Mouse (Mus musculus) mouse trophoblast stem cell (cell line): Measurements from ENCODE around the gene Rwdd2a.

Experiments used
- in situ Hi-C, 2 experiments: fragments of 300-500 bp; cut with MseI, MboI; formaldehyde crosslinking; loops; 2 replicates in 1 of 2; 3 replicates in 1 of 2; pipeline ENCODE4 v1.15.1; 2025

The Rwdd2a gene

DNA sequence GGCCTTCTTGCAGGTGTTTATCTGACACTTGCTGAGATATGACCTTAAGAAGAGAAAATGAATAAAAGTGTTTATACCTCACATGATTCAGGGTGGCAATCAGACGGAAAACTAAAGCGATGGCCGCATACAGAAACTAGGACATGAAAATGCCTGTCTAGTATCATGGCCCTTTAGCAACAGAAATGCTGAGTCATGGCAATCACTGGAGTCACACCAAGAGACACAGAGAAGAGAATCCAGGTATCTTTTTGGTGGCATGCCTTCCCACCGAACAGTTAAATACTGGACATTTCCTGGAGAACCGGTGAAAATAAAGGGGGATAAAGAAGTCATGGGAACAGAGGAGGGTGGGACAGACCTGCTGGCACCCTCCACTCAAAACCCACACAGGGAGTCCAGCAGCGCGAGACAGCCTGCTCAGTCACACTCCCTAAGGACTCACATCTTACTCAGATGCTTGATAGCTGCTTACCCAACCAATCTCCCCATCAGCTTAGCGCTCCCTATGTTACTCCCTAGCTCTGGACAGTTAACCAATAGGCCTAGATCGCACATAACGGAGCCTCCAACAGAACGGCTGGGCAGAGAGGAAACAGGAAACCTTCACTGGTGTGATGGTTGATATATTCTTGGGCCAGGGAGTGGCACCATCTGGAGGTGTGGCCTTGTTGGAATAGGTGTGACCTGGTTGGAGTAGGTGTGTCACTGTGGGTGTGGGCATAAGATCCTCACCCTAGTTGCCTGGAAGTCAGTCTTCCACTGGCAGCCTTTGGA, 15.4 kb downstream of the Rwdd2a start:
- in situ Hi-C loops: no loop called here

DNA sequence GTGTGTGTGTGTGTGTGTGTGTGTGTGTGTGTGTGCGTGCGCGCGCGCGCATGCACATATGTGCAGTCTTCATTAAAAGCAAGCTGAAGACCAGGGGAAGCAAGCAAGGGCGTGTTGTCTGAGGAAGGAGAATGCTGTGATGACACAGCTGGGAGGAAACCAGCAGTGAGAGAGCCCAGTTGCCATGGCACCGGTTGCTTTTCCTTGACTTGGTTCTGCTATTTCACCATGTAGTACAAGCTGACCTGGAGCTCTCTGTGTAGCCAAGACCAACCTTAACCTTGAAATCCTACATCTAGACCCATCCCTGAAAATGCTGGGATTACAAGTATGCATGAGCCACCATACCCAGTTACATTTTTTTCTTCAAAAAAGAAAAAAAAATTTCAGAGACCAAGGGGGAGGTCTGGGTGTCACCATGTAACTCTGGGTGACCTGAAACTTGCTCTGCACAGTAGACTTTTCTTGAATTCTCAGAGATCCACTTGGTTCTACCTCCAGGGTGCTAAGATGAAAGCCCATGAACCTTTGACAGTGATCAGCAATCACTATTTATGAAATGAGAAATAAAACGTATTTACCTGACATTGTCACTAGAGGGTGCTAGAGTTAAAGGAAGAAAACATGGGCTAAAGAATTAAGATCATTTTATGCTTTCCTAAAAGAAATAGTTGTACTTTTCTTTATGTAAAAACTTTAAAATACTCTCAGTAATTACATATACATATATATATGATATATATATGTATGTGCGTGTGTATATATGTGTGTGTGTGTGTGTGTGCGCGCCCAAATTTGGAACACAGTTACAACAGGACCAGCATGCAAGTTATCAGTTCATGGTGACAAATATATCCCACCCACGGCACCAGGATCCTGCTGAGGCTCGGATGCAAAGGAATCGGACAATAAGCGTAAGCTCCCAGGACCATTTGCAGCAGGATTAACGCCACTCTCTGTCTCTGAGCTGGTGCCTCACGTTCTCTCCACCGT, 21.2 kb downstream of the Rwdd2a start:
- in situ Hi-C loops: loop anchor here in 1 of 2 experiments (10.0 kb wide), 1 partner anchor 202 kb away; no protein-coding TSS in a partner anchor

DNA sequence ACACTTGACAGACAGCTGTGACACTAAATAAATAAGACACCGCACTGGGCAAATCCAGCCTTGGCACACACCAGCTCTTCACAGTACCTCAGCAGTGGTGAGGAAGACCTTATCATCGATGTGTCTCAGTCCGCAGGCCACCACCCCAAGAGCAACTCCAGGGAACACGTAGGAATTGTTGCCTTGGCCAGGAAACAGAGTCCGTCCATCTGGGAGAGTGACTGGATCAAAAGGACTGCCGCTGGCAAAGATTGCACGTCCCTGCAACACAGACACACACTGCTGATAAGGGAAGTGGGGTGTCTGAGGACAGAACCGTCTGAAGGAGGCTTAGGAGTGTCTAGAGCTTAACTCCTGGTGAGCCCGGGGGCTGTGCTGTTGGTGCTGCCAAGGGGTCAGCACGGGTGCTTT, 22.6 kb downstream of the Rwdd2a start:
- in situ Hi-C loops: loop anchor here in 1 of 2 experiments (10.0 kb wide), 1 partner anchor 200 kb away; no protein-coding TSS in a partner anchor

DNA sequence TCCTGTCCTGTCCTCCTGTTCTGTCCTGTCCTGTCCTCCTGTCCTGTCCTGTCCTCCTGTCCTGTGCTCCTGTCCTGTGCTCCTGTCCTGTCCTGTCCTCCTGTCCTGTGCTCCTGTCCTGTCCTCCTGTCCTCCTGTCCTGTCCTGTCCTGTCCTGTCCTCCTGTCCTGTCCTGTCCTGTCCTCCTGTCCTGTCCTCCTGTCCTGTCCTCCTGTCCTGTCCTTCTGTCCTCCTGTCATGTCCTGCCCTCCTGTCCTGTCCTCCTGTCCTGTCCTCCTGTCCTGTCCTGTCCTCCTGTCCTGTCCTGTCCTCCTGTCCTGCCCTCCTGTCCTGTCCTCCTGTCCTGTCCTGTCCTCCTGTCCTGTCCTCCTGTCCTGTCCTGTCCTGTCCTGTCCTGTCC, 25.2 kb downstream of the Rwdd2a start:
- in situ Hi-C loops: loop anchor here in 1 of 2 experiments (10.0 kb wide), 1 partner anchor 198 kb away; no protein-coding TSS in a partner anchor

DNA sequence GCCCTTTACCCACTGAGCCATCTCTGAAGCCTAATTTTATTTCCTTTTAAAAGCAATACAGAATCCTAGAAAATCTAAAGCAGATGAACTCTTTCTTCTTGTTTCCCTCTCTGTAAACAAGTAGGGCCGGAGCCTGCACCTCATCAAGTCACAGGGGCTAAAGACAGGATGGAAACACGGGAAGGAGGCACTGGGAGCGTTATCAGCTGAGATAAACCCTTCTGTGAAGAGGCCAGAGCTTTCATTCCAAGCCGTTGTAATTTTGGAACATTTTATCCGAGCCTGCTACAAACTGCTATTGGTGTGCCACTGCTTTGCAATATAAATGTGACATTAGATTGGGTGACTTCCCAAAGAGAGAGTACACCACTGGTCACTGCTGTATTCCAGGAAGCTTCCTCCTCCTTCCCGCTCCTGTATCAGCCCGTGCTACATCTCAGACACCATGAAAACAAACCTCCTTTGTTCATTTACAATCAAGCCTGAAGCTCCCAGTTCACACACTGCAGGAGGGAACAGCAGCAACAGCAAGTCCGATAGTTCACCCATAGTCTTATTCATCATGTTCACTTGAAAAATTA, 28.0 kb downstream of the Rwdd2a start:
- in situ Hi-C loops: loop anchor here in 1 of 2 experiments (10.0 kb wide), 1 partner anchor 195 kb away; no protein-coding TSS in a partner anchor

DNA sequence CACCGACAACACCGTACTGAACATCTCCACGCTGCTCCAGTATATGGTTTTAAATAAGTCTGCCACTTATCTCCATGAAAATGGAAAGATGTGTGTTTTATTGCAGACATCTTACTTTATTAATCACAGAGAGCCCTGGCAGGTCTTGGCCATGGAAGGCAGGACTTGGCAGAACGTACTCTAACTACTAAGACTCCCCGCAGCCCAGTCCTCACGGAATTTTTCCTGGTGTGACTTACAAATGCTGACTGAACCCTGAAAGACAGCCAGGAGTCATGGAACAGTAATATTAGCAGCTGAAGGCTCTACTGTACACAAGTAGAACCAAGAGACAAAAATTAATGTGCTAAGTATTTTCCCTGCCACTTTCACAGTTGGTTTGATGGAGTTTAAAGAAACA, 34.0 kb downstream of the Rwdd2a start:
- in situ Hi-C loops: no loop called here

DNA sequence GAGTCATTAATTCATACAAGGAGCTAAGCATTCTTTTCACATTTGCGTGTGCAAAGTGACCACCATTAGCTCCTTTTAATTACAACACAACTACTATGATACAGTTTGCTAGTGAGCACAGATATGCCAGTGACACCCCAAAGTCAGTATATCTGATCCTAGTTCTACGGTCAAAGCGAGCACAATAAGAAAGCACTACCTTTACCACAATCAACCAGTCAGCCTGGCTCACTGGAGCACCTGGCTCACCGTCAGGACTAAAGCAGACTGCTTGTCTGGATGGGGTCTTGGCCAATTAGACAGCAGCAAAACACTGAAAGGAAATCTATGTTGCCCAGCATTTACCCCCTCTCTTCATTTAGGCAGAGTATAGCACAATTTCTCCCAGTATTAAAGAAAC, 40.3 kb downstream of the Rwdd2a start:
- in situ Hi-C loops: no loop called here

DNA sequence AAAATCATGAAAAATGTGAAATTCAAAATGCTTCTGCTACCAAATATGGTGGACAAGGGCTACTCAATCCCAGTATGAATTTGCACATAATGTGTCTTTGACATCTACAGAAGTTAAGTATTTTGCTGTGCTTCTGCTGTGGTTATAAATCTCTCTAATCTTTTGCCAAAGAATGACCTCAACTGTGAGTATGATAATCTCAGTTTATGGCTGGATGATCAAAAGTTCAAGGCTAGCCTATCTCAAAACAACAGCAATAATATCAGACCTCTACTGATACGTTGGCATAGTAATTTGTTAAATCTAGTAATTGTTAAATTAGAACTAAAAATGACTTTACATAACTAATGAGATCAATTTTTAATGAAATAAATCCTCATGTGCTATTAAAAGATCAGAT, 44.0 kb downstream of the Rwdd2a start:
- in situ Hi-C loops: no loop called here

DNA sequence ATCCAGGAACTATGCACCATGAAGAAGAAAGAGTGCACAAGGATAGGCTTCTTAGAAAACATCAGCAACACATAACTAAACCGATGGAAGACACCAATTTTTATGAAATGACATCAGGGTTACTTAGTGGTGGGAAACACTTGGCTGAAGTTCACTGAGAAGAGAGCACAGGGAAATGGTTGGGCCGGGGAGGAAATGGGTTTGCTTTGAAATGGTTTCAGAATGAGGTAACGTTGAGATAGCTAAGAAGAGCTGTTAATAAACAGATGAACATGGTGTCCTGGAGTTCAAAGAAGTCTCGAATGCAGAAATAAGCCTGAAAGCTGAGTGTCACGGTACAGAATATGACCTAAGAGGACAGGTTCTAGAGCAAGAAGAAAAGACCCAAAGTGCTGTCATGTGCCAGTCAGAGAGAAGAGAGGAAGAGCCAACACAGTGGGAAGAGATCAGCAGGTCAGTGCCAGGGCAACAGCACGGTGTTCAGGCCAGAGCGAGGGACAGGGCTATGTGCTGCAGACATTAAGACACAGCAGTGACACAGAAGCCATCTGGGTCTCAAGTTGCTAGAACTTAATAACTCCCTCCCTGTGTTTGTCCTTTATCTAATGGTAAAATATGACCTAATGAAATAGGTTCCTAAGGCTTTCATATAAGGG, 46.2 kb downstream of the Rwdd2a start:
- in situ Hi-C loops: no loop called here

DNA sequence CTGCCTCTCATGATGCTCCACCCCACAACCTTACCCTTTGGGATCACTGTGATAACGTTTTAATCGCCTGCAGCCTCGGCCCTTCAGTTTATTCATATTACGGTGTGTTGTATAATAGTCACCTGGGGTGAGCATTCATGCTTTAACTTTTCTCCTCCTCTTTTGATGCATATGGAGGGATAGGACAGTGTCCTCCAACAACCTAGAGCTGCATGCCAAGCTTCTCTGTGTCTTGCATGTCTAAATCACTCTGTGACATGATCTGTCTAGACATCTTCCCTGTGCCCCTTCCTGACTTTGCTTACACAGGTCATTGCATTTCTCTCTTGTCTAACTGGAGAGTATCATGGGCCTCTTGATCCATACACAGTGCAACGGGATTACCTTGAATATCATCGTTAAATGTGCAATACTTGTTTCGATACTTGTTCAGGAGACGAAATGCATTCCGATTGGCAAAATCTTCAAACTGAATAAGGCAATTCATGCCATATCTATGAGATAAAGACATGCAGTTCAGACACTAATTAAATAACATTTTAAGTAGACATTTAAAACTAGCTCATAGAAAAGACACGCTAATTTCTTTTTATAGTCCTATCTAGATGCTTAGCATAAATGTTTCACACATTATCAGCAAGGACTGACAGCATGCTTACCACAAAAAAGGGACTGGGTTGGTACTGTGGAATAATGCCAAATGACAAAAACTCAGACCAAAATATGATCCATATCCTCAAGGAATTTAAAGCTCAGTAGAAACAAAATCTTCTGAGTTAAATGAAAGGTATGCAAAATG, 47.7 kb downstream of the Rwdd2a start:
- in situ Hi-C loops: no loop called here

DNA sequence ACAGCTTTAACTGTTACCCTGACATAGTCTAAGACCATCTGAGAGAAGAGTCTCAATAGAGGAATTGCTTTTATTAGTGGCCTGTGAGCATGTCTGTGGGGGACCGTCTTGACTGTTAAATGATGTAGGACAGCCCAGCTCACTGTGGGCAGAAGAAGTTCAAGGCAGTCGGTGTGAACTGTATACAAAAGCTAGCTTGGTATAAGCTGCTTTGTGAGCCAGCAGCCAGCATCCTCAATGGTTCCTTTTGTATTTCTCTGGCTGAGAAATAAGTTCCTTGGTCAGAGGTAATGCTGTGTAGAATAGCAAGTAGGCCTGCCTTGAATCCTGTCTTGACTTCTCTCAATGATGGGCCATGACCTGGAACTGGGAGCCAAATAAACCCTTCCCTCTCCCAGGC, 50.3 kb downstream of the Rwdd2a start:
- in situ Hi-C loops: no loop called here

DNA sequence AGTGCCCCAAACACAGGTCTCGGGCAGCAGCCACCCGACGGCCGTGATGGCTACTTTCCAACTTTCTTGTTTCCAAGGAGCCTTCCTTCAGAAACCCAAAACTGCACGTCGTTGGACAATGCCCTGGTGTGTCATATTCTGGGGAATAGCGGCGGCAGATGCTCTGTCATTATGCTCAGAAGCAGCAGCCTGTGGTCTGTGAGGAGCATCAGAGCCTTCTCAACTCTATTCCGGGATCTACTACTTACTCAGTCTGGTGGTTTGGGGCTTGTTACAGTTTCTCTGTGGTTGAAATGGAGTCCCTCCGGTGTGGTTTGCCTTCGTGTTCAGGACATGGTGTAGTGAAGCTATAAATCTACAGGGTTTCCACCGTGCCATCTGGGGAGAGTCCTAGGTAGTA, 52.2 kb downstream of the Rwdd2a start:
- in situ Hi-C loops: no loop called here
